Mouse (Mus musculus) thymus, adult 2 months (tissue): ENCODE data around the gene Il17rd.

Source experiments
- CTCF ChIP-seq: fragments of 200-500 bp; IDR thresholded peaks from 2 replicates; pipeline ENCODE4 v1.5.1; 2012; ENCODE audit warnings: mild to moderate bottlenecking, control low read depth, low read length, moderate library complexity, borderline replicate concordance; ENCODE audit not compliant: control insufficient read depth, poor library complexity, insufficient read depth; ENCODE audit errors: extremely low read depth
- POLR2A ChIP-seq: fragments of 200-500 bp; IDR thresholded peaks from 2 replicates; pipeline ENCODE4 v1.6.1; 2012; ENCODE audit warnings: mild to moderate bottlenecking, low read length, control low read depth, moderate library complexity; ENCODE audit not compliant: control insufficient read depth, poor library complexity, insufficient read depth; ENCODE audit errors: extremely low read depth

DNA sequence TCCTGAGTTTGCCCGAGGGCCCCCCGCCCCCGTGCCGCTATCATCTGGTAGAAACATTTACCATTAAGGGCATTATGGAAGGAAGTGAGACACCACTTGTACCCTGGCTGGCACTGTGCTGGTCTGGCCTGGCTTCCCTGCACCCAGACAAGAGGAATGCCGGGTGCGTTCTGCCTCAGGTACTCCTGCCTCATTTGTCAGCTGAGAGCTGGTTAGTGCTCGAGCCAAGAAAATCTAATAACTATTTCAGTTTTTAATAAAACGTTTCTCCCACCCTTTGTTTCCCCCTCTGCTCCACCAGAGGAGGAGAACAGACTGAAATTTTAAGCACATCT lies 20.4 kb downstream of the Il17rd start:
- TF ChIP-seq CTCF (no peak), POLR2A (no peak)
